Mouse (Mus musculus): ENCODE measurements around the gene Chd1.
A peak's percentile ranks its signal among the peaks of the same experiment; 100 is the strongest.
"Not testable (repeated sequence)": the region's sequence is repeated elsewhere in the genome, so short reads cannot be mapped to it uniquely, and the experiment has no call there.

Chd1 gene

GRCm38 (mm10) chr17:15737346-15737917 is 32.7 kb downstream of the Chd1 start:
- no peak for DNase-seq (ENCODE audit: low spot score)

- DNase-seq (ENCODE audit: low spot score), result no peak
Measured at GRCm38 (mm10) chr17:15741836-15742235, 37.1 kb downstream of the Chd1 start.

GRCm38 (mm10) chr17:15742953-15743352 is 38.2 kb downstream of the Chd1 start:
- no peak for DNase-seq (ENCODE audit: low spot score)

DNA sequence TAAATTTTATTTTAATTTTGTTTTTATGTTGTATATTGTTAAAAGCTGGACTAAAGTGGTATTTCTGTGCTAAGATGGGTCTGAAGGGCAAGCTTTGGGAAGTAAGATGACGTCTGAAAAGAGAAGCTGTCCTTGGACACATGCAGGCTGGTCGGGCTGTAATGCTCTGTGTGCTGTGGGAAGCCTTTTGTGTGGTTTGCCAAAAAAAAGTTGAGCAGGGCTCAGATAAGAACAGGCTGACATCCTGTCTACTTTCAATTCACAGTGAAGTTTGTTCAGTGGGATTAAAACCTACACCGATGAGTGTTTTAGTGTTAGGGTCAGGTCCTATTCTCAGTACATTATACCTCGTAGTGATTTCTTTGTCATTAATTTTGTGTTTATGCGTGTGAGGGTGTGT is 38.6 kb downstream of the Chd1 start:
- DNase-seq (ENCODE audit: low spot score), result no peak

- DNase-seq (ENCODE audit: low spot score), result no peak
Measured at GRCm38 (mm10) chr17:15746696-15747095, 41.9 kb downstream of the Chd1 start.

DNA sequence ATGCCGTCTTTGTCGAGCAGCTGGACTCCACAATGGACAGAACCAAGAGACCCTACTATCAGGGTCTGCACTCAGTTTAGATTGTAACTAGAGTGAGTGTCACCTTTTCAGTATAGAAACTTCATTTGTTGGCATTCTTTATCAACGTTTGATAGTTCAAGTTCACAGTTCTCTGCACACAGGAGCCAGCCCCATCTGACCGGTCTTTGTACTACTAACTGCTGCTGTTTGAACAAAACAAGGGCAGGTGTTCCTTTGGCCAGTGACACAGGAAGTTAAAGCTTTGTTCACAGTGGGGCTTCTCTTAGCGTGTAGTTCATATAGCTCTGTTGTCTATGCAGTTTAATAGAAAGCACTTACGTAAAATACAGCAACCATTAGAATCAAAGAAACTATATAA is 43.3 kb downstream of the Chd1 start:
- DNase-seq (ENCODE audit: low spot score), result no peak

DNA sequence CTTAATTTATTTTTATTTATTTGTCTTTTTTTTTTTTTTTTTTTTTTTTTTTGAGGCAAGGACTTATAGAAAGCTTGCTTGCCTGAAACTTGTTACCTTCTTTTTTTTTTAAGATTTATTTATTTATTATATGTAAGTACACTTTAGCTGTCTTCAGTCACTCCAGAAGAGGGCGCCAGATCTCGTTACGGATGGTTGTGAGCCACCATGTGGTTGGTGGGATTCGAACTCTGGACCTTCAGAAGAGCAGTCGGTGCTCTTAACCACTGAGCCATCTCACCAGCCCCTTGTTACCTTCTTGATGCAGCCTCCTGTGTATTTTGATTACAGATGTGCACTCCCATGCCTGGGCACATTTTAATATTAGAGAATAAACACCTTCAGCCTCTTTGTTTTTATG is 46.5 kb downstream of the Chd1 start:
- not testable (repeated sequence) for DNase-seq (ENCODE audit: low spot score)

DNA sequence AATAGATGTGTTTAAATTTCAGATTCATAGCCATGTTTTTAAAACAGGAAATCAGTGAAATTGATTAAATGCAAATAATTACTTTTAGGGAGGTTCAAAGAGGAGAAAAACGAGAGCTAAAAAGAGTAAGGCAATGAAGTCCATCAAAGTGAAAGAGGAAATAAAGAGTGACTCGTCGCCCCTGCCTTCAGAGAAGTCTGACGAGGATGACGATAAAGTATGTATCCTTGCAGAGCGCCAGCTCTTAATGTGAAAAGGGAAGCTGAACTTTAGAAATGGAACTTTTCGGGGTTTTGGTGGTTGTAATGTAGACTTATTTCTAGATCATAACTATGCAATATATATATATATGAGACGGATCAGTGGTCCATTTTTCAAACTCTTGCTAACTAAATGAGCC is 56.4 kb downstream of the Chd1 start:
- DNase-seq (ENCODE audit: low spot score), result no peak

DNA sequence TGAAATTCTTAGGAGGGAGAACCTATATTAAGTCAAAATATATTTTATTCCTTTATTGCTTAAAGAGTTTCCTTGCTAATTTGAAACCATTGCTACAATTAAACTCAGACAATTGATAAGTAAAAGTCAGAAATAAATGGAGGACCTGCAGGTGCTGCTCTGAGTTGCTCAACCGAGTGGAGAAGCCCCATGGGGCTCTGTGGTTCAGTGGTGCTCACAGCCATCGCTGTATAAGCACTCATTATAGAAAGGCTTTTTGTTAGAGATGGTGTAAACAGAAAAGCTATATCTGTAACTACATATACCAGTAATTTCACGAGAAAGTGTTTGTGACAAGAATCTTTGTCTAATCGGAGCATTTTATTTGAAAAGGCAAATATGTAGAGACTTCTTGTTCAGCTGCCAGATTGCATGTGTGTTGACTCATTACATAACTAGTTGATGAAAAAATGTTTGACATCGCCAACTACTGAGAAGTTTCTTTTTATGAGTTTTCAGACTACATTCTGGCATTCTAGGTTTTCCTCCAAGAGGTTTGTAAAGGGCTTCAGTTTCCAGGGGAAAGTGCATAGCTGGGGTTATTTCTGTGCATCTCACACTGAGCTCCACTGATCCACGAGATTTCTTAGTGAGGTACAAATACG is 64.4 kb downstream of the Chd1 start:
- DNase-seq (ENCODE audit: low spot score), result no peak

GRCm38 (mm10) chr17:15773956-15774355 is 69.2 kb downstream of the Chd1 start:
- DNase-seq (ENCODE audit: low spot score), result no peak

GRCm38 (mm10) chr17:15774565-15775215 is 69.9 kb downstream of the Chd1 start:
- no peak for DNase-seq (ENCODE audit: low spot score)

DNA sequence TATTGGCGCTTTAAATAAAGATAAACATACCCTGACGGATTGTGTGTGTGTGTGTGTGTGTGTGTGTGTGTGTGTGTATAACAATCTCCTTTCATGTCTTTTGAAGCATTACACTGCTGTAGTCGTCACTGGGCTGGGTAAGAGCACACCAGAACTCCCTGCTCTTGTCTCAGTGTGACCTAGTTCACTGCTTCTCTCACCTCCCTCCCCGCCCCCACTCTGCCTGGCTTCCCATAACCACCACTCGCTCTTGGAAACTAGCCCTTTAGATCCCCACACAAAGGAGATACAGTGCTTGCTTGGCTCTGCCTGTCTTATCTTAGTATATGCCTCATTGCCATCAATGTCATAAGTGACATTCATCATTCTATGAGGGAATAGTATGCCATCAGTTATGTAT is 71.6 kb downstream of the Chd1 start:
- no peak for DNase-seq (ENCODE audit: low spot score)

GRCm38 (mm10) chr17:15777979-15778378 is 73.2 kb downstream of the Chd1 start:
- no peak for DNase-seq (ENCODE audit: low spot score)

DNA sequence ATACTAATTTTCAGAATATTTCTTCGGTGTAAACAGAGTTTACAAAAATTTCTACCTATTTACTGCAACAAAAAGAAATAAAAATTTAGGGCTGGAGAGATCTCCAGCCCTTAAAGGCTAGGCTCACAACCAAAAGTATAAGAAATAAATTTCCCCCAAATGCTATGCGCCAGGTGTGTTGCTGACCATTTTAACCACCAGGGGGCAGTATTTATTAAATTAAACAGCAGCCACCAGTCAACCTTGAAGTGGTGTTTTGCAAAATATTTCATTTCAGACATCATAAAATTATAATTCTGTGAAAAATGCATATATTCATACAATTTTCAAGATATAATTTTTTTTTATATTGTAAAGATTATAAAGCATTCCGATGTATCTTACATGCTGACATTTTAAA is 82.3 kb downstream of the Chd1 start:
- DNase-seq (ENCODE audit: low spot score), result peak; percentile 24

- no peak for DNase-seq (ENCODE audit: low spot score)
Measured at GRCm38 (mm10) chr17:15790716-15791115, 85.9 kb downstream of the Chd1 start.

DNA sequence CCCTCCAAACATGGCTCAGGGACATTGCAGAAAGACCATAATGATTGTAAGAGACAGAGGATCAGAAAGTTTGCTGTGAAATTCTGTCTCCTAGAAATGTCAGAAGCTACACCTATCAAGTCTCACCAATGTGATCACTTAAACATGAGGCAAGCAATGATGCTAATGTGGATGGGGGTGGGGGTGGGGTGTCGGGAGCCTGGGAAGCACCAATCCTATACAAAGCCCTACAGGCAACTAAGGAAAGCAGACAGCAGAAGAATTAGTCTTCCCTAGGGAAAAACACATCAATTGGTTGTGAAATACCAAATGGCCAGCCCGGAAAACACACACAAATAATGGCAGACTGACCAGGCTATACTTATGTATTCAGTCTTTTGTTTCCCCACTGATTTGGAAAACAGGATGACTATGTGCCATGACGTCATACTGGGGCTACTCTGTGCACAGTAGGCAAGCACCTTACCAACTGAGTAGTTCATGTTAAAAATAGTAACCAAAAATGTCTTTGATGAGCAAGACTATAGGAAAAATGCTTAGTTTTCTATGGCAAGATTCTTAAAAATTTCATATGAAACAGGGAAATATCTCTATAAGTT is 94.5 kb downstream of the Chd1 start:
- no peak for DNase-seq (ENCODE audit: low spot score)

DNA sequence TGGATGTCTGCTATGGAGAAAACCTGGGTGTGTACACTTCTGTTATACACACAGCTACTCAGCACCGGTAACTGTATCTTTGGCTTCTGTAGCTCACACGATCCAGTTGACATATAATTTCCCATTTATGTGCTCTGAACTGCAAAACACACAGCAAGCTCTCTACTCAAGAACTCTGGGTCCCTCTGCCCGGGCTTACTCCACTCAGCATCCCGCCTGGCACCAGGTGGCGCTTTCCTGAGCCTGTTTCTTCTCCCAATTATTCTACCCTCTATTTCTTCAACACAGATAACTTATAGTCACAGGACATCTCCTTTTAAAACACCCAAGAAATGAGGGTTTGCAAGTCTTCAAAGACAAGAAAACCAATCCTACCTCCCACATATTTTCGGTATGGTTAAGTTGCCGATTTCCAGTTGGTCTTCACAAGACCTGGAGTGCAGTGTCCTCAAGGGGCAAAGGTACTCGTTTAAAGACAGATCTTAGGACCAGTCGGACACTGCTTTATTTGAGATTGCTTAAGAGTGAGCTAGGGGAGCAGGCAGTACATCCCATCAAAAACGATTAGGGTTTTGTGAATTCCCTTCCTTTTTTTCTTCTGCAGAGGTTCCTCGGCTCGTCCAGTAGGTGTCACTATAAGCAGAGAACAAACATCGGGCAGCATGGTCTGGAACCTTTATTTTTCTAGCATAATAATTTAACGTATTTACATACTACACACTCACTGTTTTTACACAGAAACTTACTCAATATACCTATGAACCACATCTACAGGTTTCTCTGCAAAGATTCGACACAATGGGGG is 99.4 kb downstream of the Chd1 start:
- no peak for DNase-seq (ENCODE audit: low spot score)

DNA sequence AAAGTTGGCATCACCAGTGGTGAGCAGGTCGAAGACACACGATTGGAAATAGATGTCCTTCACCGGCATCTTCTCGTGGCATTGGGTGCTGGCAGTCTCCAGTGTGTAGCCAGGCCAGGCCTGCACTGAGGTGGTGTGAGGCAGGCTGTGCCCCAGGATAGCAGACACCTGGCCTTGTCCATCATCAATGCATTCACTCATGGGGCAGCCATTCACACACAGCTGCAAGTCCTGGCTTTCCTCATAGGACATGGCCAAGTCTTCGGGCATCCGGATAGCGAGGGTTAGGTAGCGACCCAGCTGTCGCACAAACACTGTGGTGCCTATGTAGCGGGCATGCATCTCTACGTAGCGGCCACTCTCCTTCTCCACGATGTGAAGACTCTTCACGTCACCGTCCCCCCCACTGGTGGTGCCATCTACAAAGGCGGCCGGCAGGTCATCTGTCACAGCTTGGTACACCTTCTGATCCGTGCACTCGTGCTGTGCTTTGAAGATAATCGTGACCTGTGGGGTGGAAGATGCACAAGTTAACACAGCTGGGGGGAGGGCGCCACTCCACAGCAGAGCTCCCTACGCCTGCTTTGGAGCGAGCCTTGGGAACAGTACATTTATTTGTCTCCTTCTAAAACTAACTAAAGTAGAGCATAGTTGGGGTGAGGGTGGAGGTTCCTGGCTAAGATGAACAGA is 102.7 kb downstream of the Chd1 start:
- DNase-seq (ENCODE audit: low spot score), result no peak

GRCm38 (mm10) chr17:15808015-15808414 is 103.2 kb downstream of the Chd1 start:
- no peak for DNase-seq (ENCODE audit: low spot score)

GRCm38 (mm10) chr17:15808468-15809374 is 104.0 kb downstream of the Chd1 start:
- no peak for DNase-seq (ENCODE audit: low spot score)

DNA sequence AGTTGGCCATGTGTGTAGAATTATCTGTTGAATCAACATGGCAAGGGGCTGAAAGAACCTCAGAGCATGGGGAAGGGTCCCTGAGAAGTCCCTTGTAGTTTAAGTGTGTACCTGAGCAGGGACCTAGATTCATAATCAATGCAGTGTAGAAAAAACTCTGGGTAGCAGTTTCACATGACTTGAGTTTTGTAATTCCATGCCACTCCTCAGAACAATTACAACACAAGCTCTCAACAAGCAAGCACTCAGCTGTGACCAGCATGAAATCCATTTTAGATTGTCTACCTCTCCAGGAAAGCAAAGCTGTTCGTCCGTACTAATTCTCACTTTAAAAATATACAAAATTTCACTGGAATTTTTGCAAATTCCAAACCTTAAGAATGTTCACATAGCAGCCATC is 105.2 kb downstream of the Chd1 start:
- no peak for DNase-seq (ENCODE audit: low spot score)
